Comparison of ENCODE assay signal across 20 mouse cellular contexts in the genomic region with DNA sequence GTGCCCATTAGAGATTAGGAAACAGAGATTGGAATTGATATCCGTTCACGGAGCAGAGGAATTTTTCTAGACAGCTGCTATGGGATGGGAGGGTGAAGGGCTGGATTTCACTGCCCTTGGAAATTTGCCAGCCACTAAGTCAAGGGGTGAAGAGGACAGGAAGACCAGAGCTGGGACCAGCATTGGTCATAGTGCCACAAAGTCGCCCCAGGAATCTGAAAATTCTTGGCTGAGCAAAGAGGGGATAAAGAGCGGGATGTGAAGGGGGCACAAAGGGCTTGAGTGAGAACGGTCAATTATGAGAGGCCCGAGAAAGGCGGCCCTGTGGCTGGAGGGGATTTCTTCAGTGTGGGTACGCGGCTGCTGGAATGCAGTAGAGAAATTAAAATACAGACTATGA.
DNase-seq lines count a peak whose midpoint lies in the region; ATAC-seq and TF ChIP-seq lines count a peak whose summit lies in the region.
"Had no signal": no experiment of that assay in that cellular context is flagged by ENCODE, and none has a peak within 500 bp of the region (broad histone marks: within the 10 kb centered on the region; RNA-seq: fewer than 3 reads in every experiment).

No protein-coding gene starts in this region.

- 59% methylated on average over 9 of the region's 9 CpGs for WGBS in embryonic facial prominence, embryonic 14.5 days
- 75% methylated on average over 9 of the region's 9 CpGs for WGBS in embryonic facial prominence, embryonic 10.5 days
- WGBS in heart, embryonic 15.5 days = 46% methylated on average over 9 of the region's 9 CpGs
- 82% methylated on average over 9 of the region's 9 CpGs for WGBS in limb, embryonic 12.5 days
- 88% methylated on average over 9 of the region's 9 CpGs for WGBS in limb, embryonic 10.5 days
- WGBS in limb, embryonic 13.5 days = 57% methylated on average over 9 of the region's 9 CpGs
- 68% methylated on average over 9 of the region's 9 CpGs for WGBS in liver, postnatal 0 days (ENCODE audit: insufficient replicate concordance)

- ATAC-seq in embryonic facial prominence, embryonic 14.5 days (ENCODE audit: low read depth) = peak; percentile 69
- no peak for ATAC-seq in heart, embryonic 15.5 days (replicated peaks; ENCODE audit: insufficient number of reproducible peaks, insufficient read depth, low FRiP score, low read depth)
- 0 out of 2 replicates have a peak, but pooled peaks have one; percentile 42 for ATAC-seq in limb, embryonic 12.5 days (ENCODE audit: insufficient number of reproducible peaks, insufficient read depth, low FRiP score, low TSS enrichment, low read depth)
- ATAC-seq in limb, embryonic 13.5 days (ENCODE audit: low FRiP score, low read depth) = peak; percentile 57
- ATAC-seq in liver, postnatal 0 days = no peak
- ATAC-seq: activated CD4-positive, CD25-positive, alpha-beta regulatory T cell, adult 4 months; forebrain, postnatal 0 days had no signal

- TF ChIP-seq EP300 in liver, postnatal 0 days (IDR thresholded peaks at IDR 0.05; ENCODE audit: low read depth) = no peak

- no peaks in the 10 kb centered on the region for H3K9me3 ChIP-seq in embryonic facial prominence, embryonic 14.5 days (ENCODE audit: control insufficient read depth, low read length)
- no peaks in the 10 kb centered on the region for H3K9me3 ChIP-seq in embryonic facial prominence, embryonic 10.5 days
- H3K9me3 ChIP-seq in heart, embryonic 15.5 days (replicated peaks) = no peaks in the 10 kb centered on the region
- H3K9me3 ChIP-seq in limb, embryonic 12.5 days = no peaks in the 10 kb centered on the region
- H3K9me3 ChIP-seq in limb, embryonic 10.5 days (replicated peaks) = no peaks in the 10 kb centered on the region
- no peaks in the 10 kb centered on the region for H3K9me3 ChIP-seq in limb, embryonic 13.5 days
- no peaks in the 10 kb centered on the region for H3K9me3 ChIP-seq in liver, postnatal 0 days (ENCODE audit: low read length)

- H3K4me3 ChIP-seq in embryonic facial prominence, embryonic 14.5 days (ENCODE audit: low read depth, low read length) = no peak overlapping the region
- no peak overlapping the region for H3K4me3 ChIP-seq in embryonic facial prominence, embryonic 10.5 days
- 0 out of 2 replicates have a peak overlapping the region, but pooled peaks have one; percentile 2 for H3K4me3 ChIP-seq in heart, embryonic 15.5 days
- no peak overlapping the region for H3K4me3 ChIP-seq in limb, embryonic 12.5 days (replicated peaks)
- no peak overlapping the region for H3K4me3 ChIP-seq in limb, embryonic 10.5 days
- H3K4me3 ChIP-seq in limb, embryonic 13.5 days = no peak overlapping the region
- H3K4me3 ChIP-seq in liver, postnatal 0 days (ENCODE audit: low read depth, low read length) = no peak overlapping the region

- DNase-seq in embryonic facial prominence, embryonic 14.5 days (ENCODE audit: low spot score) = peak; percentile 71
- DNase-seq in embryonic facial prominence, embryonic 10.5 days (ENCODE audit: low spot score) = no peak
- no peak for DNase-seq in heart, adult 9 months (ENCODE audit: low spot score in 2 of 2)
- no peak for DNase-seq in limb, embryonic 10.5 days (ENCODE audit: low spot score)
- DNase-seq in liver, postnatal 0 days = no peak
- DNase-seq: adrenal gland, postnatal 36 days; cerebellum, adult 9-10 months; forebrain, postnatal 0 days; heart, adult 18-20 months; kidney, adult 9 months; layer of hippocampus, adult 9-11 months; midbrain, embryonic 14.5 days; spleen, adult 18-20 months; thymus, postnatal 14 days had no signal

- H3K4me2 ChIP-seq in embryonic facial prominence, embryonic 14.5 days (ENCODE audit: low read depth, low read length) = no peak overlapping the region
- peak overlapping the region; percentile 26 for H3K4me2 ChIP-seq in heart, embryonic 15.5 days
- H3K4me2 ChIP-seq in limb, embryonic 12.5 days = no peak overlapping the region
- no peak overlapping the region for H3K4me2 ChIP-seq in limb, embryonic 13.5 days (replicated peaks)
- no peak overlapping the region for H3K4me2 ChIP-seq in liver, postnatal 0 days (ENCODE audit: low read depth, low read length)
- H3K4me2 ChIP-seq: hindbrain, embryonic 14.5 days; liver, embryonic 11.5 days had no signal

- no peak for TF ChIP-seq CTCF in liver, postnatal 0 days (IDR thresholded peaks at IDR 0.05; ENCODE audit: low read depth)

- H3K27ac ChIP-seq in embryonic facial prominence, embryonic 14.5 days (replicated peaks; ENCODE audit: low read depth, low read length) = no peak overlapping the region
- H3K27ac ChIP-seq in embryonic facial prominence, embryonic 10.5 days (replicated peaks) = no peak overlapping the region
- no peak overlapping the region for H3K27ac ChIP-seq in heart, embryonic 15.5 days
- no peak overlapping the region for H3K27ac ChIP-seq in limb, embryonic 12.5 days
- H3K27ac ChIP-seq in limb, embryonic 10.5 days = no peak overlapping the region
- no peak overlapping the region for H3K27ac ChIP-seq in limb, embryonic 13.5 days
- H3K27ac ChIP-seq in liver, postnatal 0 days (ENCODE audit: low read depth) = no peak overlapping the region
- H3K27ac ChIP-seq: hindbrain, embryonic 14.5 days had no signal

- no peak overlapping the region for H3K9ac ChIP-seq in embryonic facial prominence, embryonic 14.5 days (ENCODE audit: low read depth, low read length)
- no peak overlapping the region for H3K9ac ChIP-seq in heart, embryonic 15.5 days
- H3K9ac ChIP-seq in limb, embryonic 12.5 days (replicated peaks) = no peak overlapping the region
- H3K9ac ChIP-seq in limb, embryonic 13.5 days = no peak overlapping the region
- no peak overlapping the region for H3K9ac ChIP-seq in liver, postnatal 0 days (replicated peaks)
- H3K9ac ChIP-seq: forebrain, postnatal 0 days; hindbrain, embryonic 14.5 days had no signal

- H3K36me3 ChIP-seq in embryonic facial prominence, embryonic 14.5 days (ENCODE audit: control insufficient read depth, insufficient read depth, low read length) = no peaks in the 10 kb centered on the region
- no peaks in the 10 kb centered on the region for H3K36me3 ChIP-seq in embryonic facial prominence, embryonic 10.5 days (replicated peaks)
- no peaks in the 10 kb centered on the region for H3K36me3 ChIP-seq in heart, embryonic 15.5 days
- H3K36me3 ChIP-seq in limb, embryonic 12.5 days = no peaks in the 10 kb centered on the region
- no peaks in the 10 kb centered on the region for H3K36me3 ChIP-seq in limb, embryonic 10.5 days
- H3K36me3 ChIP-seq in limb, embryonic 13.5 days = no peaks in the 10 kb centered on the region
- no peaks in the 10 kb centered on the region for H3K36me3 ChIP-seq in liver, postnatal 0 days (replicated peaks; ENCODE audit: insufficient read depth, low read length)

- peaks cover 6% of the 10 kb centered on the region; the same call in 1 of the 2 replicates for H3K4me1 ChIP-seq in embryonic facial prominence, embryonic 14.5 days (ENCODE audit: control insufficient read depth, insufficient read depth, low read length)
- H3K4me1 ChIP-seq in embryonic facial prominence, embryonic 10.5 days = no peaks in the 10 kb centered on the region
- peaks cover 6% of the 10 kb centered on the region for H3K4me1 ChIP-seq in heart, embryonic 15.5 days (replicated peaks)
- no peaks in the 10 kb centered on the region for H3K4me1 ChIP-seq in limb, embryonic 12.5 days (replicated peaks)
- no peaks in the 10 kb centered on the region for H3K4me1 ChIP-seq in limb, embryonic 10.5 days
- H3K4me1 ChIP-seq in limb, embryonic 13.5 days = peaks cover 5% of the 10 kb centered on the region; the same call in 1 of the 2 replicates
- H3K4me1 ChIP-seq in liver, postnatal 0 days (ENCODE audit: insufficient read depth) = no peaks in the 10 kb centered on the region

- H3K27me3 ChIP-seq in embryonic facial prominence, embryonic 14.5 days (replicated peaks; ENCODE audit: control insufficient read depth, insufficient read depth, low read length) = no peaks in the 10 kb centered on the region
- no peaks in the 10 kb centered on the region for H3K27me3 ChIP-seq in embryonic facial prominence, embryonic 10.5 days (replicated peaks; ENCODE audit: low read depth, poor library complexity, severe bottlenecking)
- no peaks in the 10 kb centered on the region for H3K27me3 ChIP-seq in heart, embryonic 15.5 days
- no peaks in the 10 kb centered on the region for H3K27me3 ChIP-seq in limb, embryonic 12.5 days
- H3K27me3 ChIP-seq in limb, embryonic 10.5 days (ENCODE audit: low read depth, poor library complexity, severe bottlenecking) = no peaks in the 10 kb centered on the region
- no peaks in the 10 kb centered on the region for H3K27me3 ChIP-seq in limb, embryonic 13.5 days
- H3K27me3 ChIP-seq in liver, postnatal 0 days (ENCODE audit: insufficient read depth, low read length) = no peaks in the 10 kb centered on the region

Comparison
In these comparisons a context has a peak if more than half of its experiments do, and no peak if none do; other contexts are left out.
1. ATAC-seq: peak in embryonic facial prominence, embryonic 14.5 days (single experiment), limb, embryonic 12.5 days (single experiment) and limb, embryonic 13.5 days (single experiment); none in heart, embryonic 15.5 days (single experiment) and liver, postnatal 0 days (single experiment).